Mouse (Mus musculus): ENCODE measurements around the gene Sdk1.
"Not testable (repeated sequence)": the region's sequence is repeated elsewhere in the genome, so short reads cannot be mapped to it uniquely, and the experiment has no call there.

Sdk1 gene

DNA sequence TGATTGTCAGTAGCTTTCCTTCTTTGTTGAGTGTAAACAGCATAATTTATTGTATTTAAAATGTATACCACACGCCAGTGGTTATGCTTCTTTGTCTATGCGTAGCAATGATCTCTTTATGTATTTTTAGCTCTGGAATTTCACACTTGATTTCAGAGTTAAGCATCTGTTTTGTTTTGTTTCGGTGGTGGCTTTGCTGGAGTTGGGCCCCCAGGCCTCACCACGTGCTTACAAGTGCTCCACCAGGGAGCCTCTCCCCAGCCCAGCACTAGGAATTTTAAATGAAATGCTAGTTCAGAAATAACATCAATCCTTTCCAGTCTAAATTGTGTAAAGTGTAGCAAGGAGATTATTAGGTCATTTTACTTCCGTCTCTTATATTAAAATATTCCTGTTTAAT lies 227.5 kb downstream of the Sdk1 start:
- no peak for DNase-seq

DNA sequence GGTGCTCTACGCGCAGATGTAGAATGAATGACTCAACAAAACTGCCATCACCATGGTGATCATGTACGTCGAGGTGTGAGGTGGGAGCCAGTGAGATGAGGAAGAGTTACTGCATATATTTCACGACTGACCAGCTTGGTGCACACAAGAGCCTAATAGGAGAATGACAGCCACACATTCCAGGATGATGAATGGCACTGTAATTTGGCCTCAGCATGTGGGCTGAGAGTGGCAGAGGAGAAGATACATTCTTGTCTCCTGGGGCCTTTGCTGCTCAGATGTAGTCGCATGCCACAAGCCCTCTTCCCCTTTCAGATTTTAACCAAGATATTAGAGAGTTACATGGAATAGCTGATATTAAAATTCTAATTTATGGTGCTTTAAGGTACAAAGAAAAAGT lies 264.0 kb downstream of the Sdk1 start:
- no peak for DNase-seq

DNA sequence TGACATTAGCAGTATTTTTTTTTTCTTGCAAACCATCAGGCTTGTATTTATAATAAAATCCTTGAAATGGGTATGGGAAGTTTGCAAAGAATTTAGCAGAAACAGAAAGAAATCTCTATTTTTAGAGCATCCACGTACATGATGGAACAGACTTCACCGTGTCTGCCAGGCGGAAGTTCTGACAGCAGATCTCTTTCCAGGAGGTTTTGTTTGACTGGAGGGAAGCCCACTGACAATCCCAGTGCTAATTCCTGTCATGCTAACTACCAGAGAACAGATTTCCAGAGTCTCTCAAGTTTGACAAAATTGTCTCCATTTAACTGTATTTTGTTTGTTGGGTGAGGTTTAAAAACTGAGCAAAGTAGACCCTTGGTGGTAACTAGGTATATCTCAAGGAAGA lies 265.1 kb downstream of the Sdk1 start:
- DNase-seq = no peak

DNA sequence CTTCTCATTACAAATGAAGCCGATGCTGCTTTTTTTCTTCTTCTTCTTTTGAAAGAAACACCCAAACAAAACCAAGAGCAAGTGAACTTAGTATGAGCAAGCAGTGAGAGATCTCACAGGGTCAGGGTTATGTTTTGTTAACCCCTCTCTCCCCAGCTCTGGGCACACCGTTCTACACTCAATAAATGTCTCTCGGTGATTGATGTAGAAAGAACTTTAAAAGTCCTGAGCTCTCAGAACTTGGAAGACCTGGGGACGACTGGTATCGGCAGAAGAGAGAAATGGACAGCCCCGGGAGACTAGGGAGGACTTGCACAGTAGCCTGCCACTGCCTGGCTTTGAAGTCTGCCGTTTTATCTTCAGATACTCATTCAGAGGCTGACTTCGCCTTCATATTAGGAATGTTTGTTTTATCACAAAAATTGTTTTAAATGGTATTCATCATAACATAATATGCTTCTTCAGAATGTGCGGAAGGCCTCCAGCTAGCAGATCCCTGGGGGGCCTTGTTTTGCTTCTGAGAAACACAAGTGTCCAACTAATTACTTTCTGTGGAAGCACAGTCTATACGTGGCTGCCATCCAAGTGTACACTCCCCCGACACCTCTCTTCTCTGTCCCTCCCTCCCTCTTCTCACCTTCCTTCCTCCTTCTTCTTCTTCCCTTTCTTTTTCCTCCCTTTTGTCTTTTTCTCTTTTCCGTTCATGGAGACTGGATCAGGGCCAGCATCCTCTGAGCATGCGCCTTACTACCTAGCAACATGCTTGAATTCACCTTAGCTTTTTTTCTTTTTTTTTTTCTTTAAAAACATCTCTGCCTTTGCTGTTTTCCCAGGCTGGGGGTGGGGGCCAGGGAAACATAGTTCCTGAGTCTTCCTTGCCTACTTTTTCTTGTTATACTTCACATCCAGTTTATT lies 283.8 kb downstream of the Sdk1 start:
- no peak for DNase-seq

DNA sequence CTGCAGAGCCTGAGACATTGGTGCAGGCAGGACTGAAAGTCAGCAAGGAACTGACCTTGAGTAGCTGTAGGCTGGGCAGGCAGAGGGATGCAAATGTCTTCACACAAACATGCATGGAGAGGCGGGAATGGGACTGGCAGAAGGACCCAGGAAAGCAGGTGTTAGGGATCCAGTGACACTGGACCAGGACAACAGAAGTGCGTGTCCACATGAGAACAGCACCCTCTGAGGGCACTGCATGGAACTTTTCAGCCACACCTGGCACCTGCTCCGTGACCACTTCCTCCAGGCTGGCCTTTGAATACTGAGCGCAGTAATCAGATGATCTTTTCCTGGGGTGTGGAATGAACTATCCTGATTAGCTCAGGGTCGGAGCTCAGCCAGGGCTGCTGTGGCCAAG lies 298.9 kb downstream of the Sdk1 start:
- no peak for DNase-seq

DNA sequence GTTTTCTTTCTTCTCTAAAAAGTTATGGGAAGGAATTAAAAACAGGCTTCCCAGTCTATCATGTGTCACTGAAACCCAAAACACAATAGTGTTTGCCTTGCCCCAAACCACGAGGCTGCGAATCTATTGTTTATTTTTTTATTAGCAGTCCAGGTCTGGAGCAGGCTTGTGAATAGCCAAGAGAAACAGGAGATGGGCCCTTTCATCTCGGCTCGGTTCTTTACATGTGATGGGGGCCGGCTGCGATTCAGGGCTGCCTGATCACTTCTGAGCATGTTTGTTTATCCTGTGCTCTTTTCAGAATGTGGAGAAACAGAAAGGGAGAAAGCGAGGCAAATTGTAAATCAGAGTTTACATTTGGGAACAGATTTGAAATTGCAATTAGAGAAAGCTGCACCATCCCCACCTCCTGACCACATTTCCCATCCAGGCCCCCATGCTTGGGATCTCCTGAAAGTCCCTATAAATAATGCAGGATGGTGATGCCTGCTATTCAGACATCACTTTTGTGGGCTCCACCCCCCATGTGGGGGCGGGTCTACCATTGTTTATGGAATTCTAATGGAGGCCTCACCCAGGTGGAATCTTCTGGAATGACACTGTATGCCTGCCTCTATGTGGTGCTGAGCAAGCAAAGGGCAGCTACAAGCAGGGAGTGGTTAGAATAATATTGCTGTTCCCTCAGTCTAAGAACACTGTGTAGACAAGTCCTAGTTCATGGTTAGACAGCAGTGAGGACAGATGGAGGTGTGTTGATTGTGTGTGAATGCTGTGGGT lies 301.8 kb downstream of the Sdk1 start:
- DNase-seq = no peak

DNA sequence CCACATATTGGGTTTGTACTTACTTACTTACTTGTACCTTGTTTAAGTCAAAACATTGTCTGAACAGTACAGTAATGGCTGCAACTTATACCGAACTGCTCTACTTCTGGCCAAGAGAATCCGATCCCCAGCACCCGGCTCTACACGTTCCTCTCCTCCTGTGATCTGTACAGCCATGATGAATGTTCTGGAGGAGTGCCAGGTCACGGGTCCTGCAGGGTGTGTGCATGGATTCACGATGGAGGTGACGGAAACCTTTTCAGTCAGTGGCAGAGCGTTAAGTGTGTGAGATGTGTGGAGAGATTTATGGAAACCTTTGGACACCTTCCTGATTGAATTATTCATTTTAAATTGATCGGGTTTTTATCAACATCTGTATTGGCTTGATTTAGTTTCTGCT lies 312.2 kb downstream of the Sdk1 start:
- no peak for DNase-seq

DNA sequence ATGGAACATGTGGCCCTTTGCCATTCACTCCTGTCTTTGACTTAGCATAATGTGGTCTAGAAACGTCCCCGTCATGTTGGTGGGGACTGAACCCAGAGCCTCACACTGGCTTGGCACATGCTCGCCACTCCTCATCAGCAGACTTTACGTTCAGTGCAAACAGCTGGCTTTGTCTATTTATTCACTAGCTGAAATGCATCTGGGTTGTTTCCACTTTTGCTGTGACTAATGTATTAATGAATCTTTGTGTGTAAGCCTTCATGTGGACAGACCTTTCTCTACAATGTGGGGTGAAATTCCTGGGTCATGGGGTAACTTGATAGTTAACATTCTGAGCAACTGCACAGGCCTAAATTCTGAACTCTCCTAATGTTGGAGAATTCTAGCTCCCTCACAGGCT lies 317.4 kb downstream of the Sdk1 start:
- DNase-seq = no peak

DNA sequence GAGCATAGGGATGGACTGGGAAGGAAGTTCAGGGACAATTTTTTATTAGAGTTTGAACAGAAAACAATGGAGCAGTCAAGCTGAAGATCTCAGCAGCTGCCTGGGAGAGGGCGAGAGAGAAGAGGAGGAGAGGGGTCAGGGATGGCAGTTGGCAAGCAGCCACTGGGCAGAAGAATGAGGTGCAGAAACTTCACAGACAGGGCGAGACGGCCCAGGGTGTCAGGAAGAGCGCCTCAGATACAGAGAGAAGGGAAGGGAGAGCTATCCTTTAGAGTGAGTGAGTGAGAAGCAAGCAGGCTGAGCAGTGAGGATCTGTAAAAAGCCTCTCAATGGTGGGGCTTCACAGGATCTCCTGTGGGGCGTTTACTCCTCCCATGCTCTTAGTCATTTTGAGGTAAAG lies 319.0 kb downstream of the Sdk1 start:
- DNase-seq = no peak

DNA sequence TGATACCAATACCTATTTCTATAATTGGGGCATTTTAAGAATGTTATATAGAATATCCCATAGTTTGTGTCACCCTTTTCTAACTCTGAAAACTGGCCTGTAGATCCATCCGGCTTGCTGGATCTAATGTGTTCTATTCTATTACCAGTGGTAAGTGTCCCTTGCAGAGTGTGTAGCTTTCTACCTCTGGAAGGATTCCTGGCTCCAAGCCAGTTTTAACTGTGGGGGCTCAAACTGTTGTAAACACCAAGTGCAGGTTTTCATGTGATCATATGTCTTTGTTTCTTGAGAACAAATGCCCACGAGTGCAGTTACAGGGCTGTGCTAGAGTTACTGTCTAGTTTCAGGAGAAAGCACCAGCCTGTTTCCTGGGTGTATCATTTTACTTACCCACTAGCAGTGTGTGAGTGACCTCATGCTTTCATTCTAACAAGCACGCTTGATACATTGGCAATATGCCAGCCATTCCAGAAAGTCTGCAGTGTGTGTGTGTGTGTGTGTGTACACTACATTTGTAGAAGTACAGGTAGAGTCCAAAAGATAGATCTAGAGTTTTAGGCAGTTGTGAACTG lies 320.8 kb downstream of the Sdk1 start:
- no peak for DNase-seq

DNA sequence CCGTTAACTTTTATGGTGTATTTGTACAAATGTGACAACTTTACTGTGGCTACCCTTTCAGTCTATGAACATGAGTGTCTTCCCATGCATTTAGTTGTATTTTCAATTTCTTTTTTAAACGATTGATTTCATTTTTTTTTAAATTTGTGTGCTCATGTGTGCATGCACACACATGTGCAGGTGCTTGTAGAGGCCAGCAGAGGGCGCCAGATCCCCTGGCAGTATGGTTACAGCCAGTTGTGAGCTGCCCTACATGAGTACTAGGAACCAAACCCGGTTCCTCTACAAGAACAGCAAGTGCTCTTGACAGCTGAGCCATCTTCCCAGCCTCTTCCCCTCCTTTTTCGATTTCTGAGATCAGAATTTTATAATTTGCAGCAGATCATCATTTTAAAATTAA lies 322.9 kb downstream of the Sdk1 start:
- no peak for DNase-seq

DNA sequence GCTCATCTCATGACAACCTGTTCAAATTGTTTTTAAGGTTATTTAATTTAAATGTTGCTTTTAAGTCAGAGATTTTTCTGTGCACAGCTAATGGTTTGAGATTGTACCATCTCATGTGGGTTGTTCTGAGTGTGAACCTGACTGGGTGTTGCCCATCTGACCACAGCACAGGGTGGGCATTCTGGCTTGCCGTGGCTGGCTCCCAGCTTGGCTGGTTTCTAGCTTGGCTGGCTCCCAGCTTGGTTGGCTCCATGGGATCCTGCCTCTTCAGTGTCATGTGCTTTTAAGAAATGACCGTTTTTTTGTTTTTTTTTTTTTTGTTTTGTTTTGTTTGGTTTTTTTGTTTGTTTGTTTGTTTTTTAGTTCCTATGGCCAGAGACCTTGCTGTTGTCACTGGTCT lies 326.8 kb downstream of the Sdk1 start:
- no peak for DNase-seq

DNA sequence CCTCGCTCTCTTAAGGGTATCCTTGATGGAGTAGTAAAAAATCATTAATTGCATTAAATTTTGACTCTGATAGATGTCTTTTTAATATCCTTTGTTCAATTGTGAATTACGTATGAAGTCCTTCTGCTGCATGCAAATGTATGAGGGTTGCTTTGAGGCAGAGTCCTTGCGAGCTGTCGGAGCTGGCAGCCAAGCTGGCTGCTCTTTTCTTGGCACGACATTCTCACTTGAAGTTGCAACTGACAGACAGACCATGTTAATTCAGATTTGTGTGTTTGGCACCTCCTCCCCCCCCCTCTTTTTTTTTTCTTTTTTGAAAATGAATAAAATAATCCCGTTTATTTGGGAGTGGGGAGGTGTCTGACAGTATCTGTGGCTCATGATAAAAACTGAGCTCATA lies 329.2 kb downstream of the Sdk1 start:
- DNase-seq = no peak

DNA sequence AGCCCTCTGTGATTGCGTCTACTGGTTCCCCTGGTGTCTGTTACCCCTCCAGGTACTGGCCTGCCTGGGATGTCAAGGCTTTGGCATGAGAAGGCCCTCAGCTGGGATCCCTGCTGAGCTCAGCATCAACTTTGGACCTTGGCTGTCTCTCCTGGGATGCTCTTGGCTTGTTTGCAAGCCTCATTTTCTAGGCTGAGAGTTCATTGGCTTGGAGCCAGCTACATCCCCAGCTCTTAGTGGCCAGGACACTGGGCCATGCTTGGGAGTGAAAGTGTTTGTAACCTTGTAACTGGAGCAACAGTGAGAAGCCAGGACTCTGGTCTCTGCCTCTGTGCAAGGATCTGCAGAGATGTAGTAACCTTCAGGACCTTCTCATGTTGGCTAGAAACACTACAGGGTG lies 333.0 kb downstream of the Sdk1 start:
- DNase-seq = no peak

DNA sequence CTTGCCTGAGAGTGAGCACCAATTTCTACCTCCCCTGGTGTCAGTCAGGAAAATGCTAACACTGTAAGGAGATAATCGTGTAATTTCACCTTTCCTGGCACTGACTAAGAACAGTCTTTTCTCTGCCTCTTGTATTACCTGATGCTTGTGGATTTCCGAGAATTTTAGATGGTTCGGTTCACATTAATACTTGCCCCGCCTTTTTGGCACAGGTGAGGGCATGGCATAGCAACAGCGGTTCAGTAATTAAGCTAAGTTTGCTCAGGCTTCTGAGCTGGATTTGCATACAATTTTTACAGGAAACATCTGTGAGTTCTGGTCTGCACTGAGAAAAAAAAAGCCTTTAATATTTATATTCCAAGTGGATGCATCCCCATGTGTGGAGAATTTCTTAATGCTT lies 350.0 kb downstream of the Sdk1 start:
- DNase-seq = no peak

DNA sequence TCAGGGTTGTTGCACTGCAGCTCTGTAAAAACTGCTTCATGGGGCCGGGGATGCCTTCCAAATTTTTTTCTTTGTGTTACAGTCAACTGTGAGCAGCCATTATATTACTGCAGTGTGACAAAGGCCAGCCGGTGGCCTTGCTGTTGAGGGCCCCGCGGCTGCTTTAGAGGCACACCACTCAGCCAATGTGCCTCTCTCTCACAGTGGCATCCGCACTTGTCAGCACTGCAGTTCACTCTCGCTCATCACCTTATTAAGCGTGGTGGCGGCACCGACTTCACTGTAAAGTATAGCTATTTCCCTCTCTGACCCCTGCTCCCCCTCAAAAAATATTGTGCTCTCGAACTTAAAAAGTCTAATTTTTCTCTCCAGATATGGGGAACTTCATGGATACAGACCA lies 371.4 kb downstream of the Sdk1 start:
- no peak for DNase-seq

DNA sequence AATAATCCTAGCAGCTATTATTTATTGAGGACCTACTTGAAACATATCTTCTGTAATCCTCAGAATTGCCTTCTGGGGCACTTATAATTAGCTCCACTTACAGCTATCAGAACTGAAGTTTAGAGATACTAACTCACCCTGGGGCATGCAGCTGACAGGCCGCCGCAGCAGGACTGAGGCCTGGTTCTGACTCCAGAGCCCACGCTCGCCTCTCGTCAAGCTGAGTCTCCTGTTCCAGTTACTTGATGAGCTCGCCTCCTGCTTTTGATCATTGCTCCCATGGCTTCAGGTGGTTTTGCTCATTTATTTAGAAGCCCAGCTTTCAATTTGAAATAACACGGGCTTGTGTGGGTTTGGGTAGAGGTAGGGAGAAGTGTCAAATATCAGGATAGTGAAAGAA lies 374.5 kb downstream of the Sdk1 start:
- no peak for DNase-seq

DNA sequence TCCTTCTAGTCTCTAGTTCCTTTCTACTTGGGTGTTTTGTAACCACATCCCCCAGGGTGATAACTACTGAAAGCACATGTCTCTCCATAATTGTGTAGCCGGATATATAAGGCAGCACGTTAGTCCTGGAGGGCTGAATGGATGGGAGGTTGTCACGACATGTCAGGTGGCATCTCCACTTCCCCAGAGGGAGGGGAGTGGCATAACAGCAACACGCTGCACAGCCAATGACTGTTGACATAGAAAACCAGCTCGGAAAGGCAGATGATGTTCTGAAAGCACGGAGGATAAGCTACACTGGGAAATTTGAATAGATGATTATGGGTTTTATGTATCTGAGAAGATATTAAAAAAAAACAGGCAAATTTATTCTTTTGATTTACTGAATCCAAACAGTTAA lies 376.4 kb downstream of the Sdk1 start:
- DNase-seq = no peak

DNA sequence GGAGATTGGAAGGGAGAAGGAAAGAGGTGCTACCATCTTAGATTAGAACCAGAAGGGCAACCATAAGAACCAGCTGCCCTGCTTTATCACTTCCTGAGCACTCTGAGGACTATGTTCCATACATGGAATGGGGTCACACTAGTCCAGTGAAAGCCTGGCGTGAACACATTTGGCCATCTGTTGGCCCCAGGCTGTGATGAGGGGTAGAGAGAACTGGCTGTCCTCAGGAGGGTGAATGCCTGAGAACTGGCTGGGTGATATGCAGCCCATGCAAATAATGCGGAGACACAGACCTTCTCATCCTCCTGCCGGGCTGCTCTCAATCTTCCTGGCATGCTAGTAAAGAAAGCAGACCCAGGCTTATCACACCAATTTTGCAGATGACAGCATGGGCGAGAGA lies 384.1 kb downstream of the Sdk1 start:
- DNase-seq = no peak

DNA sequence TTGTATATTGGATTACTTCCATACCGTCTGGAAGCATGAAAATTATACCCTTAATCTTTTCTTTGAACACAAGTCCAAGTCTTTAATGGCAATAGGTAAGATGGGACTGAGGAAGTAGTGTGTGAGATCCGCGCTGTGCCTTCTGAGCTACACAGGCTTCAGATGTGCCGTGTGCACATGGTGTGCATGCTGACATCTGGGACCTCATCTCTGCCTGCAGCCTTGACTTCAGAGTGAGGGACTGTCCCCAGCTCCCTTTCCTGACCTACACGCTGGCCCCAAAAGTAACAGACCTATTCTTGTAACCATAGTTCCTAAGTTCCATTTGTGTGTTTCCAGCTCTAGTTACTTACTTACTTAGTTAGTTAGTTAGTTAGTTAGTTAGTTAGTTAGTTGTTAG lies 390.4 kb downstream of the Sdk1 start:
- no peak for DNase-seq

DNA sequence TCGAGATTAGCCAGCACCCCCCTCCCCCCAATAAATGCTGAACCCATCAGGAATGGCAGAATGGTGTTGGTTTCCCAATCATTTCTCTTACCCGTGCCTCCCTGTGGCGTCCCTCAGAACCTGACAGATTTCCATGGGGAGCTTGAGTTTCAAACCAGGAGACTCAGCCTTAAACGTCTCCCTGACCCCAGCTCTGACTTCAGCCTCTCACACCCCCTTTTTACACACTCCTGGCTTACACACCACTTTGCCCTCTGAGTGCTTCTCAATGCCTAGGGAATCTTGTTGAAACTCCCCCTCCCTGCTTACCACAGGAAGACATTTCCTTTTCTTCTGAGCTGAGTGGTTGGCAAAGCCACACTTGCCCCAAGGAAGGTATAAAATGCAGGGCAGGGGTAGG lies 392.0 kb downstream of the Sdk1 start:
- DNase-seq = no peak

DNA sequence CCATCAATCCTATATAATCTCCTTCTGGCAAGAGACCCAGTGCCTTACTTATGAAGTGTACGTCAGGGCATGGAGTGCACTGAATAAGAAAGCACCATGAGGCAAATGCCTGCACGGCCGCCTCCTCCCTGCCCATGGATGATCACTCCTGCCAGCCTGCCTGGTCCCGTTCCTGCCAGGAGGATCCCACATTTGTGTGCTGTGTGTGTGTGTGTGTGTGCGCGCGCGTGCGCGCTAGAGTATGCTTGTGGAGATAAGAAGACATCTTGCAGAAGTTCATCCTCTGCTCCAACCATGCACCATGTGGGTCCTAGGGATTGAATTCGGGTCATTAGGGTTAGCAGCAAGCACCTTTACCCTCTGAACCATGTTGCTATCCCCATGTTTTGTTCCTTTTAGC lies 395.1 kb downstream of the Sdk1 start:
- no peak for DNase-seq

DNA sequence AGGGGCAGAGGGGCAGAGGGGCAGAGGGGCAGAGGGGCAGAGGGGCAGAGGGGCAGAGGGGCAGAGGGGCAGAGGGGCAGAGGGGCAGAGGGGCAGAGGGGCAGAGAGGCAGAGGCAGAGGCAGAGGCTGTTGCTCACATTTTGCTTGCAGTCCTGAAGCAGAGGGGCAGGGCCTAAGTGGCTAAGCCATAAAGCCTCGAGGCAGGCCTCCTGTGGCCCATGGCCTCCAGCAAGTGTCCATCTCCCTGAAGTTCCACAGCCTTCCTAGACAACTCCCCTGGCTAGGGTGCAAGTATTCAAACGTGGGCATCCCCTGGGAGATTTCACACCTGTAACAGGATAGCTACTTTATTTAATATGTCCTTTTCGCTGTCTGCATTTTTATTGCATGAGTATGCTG lies 395.8 kb downstream of the Sdk1 start:
- not testable (repeated sequence) for DNase-seq

DNA sequence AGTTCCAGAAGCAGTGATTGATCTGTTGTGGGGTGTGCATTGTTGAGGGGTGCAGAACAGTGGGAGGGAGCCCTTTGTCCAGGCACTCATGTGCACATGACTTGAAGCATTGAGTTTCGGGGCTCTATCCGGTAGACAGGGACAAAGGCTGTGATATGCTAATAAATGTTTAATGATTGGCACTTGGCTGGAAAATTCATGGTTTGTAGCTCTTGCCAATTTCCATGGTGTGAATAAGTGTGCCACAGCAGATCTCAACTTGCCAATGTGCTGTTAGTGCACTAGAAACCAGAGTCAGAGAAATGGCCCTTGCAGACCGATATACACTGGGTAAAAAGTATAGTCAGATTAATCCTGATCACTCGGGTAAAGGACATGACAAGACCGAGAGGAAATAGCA lies 404.4 kb downstream of the Sdk1 start:
- DNase-seq = no peak

Measured in thymus, adult 18-20 months (tissue).